Mouse (Mus musculus) gastrocnemius, postnatal 36 days (tissue): ENCODE measurements at regions not wholly inside any gene's neighbourhood (a gene's known extent, or its start where the extent isn't known, plus 50 kb on each side); places are given as distances from the start of the nearest gene placed in this dataset.

Source experiments
- DNase-seq, 2 experiments: peaks; one replicate each; pipeline ENCODE4 v3.0.0; 2022
- intact Hi-C: fragments of 180-260 bp; cut with DNase I; formaldehyde crosslinking; loops from one replicate; pipeline ENCODE4 v1.15.1; 2025

DNA sequence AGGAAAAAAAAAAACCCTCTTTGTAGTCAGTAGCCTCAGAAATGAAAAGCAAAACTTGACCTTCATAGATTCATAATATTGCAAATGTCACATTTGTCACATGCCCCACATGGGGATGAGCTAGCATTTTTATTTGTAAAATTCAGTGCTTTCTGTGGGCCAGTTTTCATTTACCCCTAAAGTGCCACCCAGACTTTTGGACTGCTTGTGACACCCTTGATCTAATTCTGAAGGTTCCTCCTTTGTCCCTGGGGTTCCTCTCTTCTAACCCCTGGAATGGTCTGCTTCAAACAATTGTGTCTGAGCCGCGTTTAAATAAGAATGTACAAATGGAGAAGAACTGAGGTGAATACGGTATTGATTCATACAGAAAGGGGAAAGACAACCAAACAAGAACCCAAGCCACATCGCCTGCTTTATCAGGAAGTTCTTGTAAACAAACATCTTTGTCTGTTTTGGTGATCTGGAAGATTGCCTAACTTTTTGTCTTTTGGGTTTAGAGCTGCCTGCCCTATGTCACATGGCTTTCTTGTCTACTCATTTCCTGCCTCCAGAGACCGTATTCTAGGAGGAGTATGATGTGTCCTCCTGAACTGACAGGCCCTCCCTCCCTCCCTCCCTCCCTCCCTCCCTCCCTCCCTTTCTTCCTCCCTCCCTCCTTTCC is 203.1 kb upstream of the Gm9833 start:
- intact Hi-C loops: loop anchor here (5.0 kb wide), 1 partner anchor 173 kb away; no protein-coding TSS in a partner anchor
- no peak for DNase-seq

- DNase-seq: peak; percentile 23 to 48
- intact Hi-C loops: loop anchor here (5.0 kb wide), 1 partner anchor 173 kb away; no protein-coding TSS in a partner anchor
These were observed 202.3 kb upstream of the Gm9833 start for GRCm38 (mm10) chr3:9885565-9885964.

DNA sequence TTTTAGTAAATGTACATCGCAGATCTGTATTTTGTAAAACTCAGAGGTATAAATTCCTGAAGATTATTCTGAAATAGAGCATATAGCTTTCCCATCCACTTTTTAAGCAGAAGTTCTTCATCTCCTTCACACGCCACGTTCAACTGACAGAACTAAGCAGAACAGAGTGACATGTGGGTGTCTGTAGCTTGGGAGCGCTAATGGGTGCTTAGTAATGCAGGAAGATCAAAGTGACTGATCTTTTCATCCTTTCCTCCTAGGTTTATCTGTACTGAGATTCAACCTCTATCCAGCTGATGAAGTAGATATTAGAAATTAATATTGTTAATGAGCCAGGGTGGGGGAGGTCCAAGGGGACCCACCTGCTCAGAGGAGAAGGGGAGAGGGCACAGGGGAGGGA is 201.8 kb upstream of the Gm9833 start:
- intact Hi-C loops: loop anchor here (5.0 kb wide), 1 partner anchor 174 kb away; no protein-coding TSS in a partner anchor

GRCm38 (mm10) chr3:9886765-9887626 is 200.9 kb upstream of the Gm9833 start:
- intact Hi-C loops: loop anchor here (5.0 kb wide), 1 partner anchor 175 kb away; no protein-coding TSS in a partner anchor
- DNase-seq: no peak

More for the DNA sequence above, 201.8 kb upstream of the Gm9833 start:
- no peak for DNase-seq

- DNase-seq: no peak
- intact Hi-C loops: loop anchor here (5.0 kb wide), 1 partner anchor 175 kb away; no protein-coding TSS in a partner anchor
These were observed 200.3 kb upstream of the Gm9833 start for GRCm38 (mm10) chr3:9887627-9887994.

GRCm38 (mm10) chr3:9888051-9888450 is 199.9 kb upstream of the Gm9833 start:
- intact Hi-C loops: loop anchor here (5.0 kb wide), 1 partner anchor 176 kb away; no protein-coding TSS in a partner anchor

DNA sequence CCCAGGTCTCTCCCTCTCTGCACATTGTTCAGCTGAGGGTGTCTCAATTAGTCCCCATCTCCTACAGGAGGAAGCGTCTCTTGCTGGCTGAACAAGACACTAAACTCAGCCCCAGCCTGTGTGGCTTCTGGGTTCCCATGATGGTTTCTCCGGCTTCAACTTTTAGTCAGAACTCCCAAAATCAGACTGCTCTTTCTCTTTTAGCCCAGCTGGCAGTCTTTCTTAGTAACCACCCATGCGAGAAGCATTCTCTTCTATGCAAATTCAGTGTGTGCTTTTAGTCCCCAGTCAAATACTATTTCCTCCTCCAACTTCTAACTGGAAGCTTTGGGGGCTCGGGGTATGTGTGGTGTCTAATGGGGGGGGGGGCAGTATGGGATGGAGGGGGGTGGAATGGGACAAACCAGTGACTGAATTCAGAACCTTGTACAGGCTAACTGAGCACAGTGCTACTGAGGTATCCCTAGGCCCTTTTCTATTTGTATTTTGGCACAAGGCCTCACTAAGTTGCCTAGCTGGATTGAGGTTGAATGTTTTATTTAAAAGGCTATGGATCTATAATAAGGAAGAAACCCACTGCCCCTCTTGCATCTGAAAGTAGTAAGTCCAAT is 194.9 kb upstream of the Gm9833 start:
- intact Hi-C loops: no loop called here
- DNase-seq: no peak

More at GRCm38 (mm10) chr3:9888051-9888450, 199.9 kb upstream of the Gm9833 start:
- DNase-seq: no peak

DNA sequence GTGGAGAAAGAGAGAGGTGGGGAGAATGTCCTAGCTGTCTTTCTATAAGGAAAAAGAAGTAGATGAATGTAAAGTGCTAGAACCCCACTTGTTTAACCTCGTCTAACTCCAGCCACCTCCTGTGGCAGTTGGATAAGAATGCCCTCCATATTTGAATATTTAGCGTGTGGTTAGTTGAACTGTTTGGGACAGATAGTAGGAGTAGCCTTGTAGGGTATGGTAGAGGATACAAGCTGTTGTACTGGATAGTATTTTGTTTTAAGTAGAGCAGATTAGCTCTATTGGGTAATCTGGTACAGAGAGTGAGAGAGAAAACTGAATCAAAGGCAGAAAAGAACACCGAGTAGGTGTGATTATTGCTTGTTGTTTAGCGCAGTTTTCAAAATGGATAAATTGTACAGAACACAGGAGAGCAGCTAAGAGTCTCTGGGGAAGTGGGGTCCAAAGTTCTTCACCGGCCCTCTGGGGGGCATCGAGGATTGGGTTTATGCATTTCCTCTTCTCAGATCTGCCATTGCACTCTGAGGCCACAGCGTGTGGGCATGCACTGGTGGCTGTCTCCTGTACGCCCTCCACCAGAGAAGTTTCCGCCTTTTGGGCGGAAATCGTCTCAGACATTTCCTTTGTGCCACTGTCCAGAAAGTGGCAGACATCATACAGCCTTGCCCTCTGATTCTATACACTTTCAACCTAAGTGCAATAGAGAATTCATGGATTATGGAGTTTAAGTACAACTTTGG is 192.3 kb upstream of the Gm9833 start:
- intact Hi-C loops: no loop called here
- no peak for DNase-seq

GRCm38 (mm10) chr3:9896303-9896702 is 191.6 kb upstream of the Gm9833 start:
- no peak for DNase-seq
- intact Hi-C loops: no loop called here

DNA sequence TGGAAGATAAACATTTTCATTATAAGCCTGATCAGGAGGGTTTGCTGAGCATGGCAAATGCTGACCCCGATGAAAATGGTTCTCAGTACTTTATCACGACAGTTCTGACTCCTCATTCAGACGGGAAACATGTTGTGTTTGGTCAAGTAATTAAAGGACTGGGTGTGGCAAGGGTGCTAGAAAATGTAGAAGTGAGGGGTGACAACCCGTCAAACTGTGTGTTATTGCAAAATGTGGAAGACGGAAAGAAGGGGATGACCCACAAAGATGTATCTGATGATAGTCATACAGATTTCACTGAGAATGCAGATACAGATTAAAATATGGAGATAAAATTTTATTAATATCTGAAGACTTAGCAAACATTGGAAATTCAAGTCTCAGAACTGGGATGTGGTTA is 186.2 kb upstream of the Gm9833 start:
- no peak for DNase-seq
- intact Hi-C loops: no loop called here

- intact Hi-C loops: no loop called here
These were observed 174.6 kb upstream of the Gm9833 start for GRCm38 (mm10) chr3:9913357-9913756.

GRCm38 (mm10) chr3:9916538-9917106 is 171.3 kb upstream of the Gm9833 start:
- no peak for DNase-seq
- intact Hi-C loops: no loop called here

More at GRCm38 (mm10) chr3:9913357-9913756, 174.6 kb upstream of the Gm9833 start:
- no peak for DNase-seq

- intact Hi-C loops: no loop called here
- peak in 1 of 2 experiments; percentile 15 for DNase-seq
These were observed 167.6 kb upstream of the Gm9833 start for GRCm38 (mm10) chr3:9920331-9920730.

- no peak for DNase-seq
- intact Hi-C loops: no loop called here
These were observed 166.2 kb upstream of the Gm9833 start for GRCm38 (mm10) chr3:9921730-9922129.

GRCm38 (mm10) chr3:9922541-9923046 is 165.3 kb upstream of the Gm9833 start:
- no peak for DNase-seq
- intact Hi-C loops: no loop called here

DNA sequence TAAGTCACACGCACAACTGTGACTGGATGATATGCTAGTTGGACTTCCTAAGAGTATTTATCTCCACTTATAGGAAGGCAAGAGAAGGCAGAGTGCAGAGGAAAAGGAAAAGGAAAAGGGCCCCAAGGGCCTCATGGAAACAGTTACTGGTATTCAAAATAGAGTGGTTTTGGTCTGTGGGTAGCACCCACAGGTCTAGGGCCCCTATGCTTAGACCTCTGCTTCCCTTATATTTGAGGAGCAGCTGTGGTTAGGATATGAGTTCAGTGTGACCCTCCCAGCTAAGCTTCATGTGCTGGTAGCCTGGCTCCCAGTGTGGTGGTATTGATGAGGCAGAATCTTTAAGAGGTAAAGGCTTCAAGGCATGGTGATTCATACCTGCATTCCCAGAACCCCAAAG is 163.3 kb upstream of the Gm9833 start:
- no peak for DNase-seq
- intact Hi-C loops: no loop called here

GRCm38 (mm10) chr3:9936853-9937441 is 151.0 kb upstream of the Gm9833 start:
- no peak for DNase-seq
- intact Hi-C loops: no loop called here

- no peak for DNase-seq
- intact Hi-C loops: no loop called here
These were observed 149.3 kb upstream of the Gm9833 start for GRCm38 (mm10) chr3:9938651-9939050.

DNA sequence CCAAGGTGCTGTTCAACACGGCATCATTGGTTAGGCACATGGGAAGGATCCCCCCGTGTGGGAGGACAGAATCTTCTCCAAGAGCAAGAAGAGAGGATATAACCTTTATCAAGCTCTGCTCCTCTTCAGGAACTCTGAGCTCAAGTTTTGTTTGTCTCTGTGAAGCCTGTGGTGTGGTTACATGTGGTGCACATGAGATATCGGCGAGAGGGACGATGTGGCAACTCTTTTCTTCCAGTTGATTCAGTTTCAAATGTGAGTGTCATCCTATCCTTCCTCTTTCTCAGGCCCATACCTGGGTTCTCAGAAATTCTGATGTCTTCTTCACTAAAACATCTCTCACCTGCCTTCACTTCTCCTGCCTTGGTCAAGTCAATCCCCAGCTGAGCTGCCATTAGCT is 145.3 kb upstream of the Gm9833 start:
- no peak for DNase-seq
- intact Hi-C loops: loop anchor here (10.0 kb wide), 2 partner anchors 98 to 338 kb away; no protein-coding TSS in a partner anchor
